Mouse (Mus musculus) central nervous system, embryonic 14 days (tissue): ENCODE data around the gene Mpg. TPM values are rescaled to one million over a fixed set of nuclear protein-coding genes. Genes with fewer than 3 reads are reported as not detected.

Experiments
- polyA plus RNA-seq: library from polyadenylated mRNA; depleted of rRNA; stranded (reverse); fragments of >200 nt; gene quantifications from 2 replicates; pipeline ENCODE4 v1.2.3, GENCODE M21; 2012; rRNA removed

Gene Mpg
- 21.4 and 25.4 TPM in 2 replicates for polyA plus RNA-seq

GRCm38 (mm10) chr11:32226124-32226871 lies at the start of gene Mpg:
Gene Mpg, plus strand, starts transcription at chr11:32226505.

GRCm38 (mm10) chr11:32200075-32200601 lies 26.2 kb upstream of the Mpg start, which contains the start of gene Il9r:
Gene Il9r, minus strand, starts transcription at chr11:32200279.

GRCm38 (mm10) chr11:32205058-32205873 lies 21.0 kb upstream of the Mpg start, which contains the start of gene Snrnp25:
Gene Snrnp25, plus strand, starts transcription at chr11:32205415.

GRCm38 (mm10) chr11:32221951-32222409 lies 4.3 kb upstream of the Mpg start, which contains the start of gene Rhbdf1:
Gene Rhbdf1, minus strand, starts transcription at chr11:32222300.

GRCm38 (mm10) chr11:32267188-32267884 lies 41.0 kb downstream of the Mpg start, which contains the start of gene Nprl3:
Gene Nprl3, minus strand, starts transcription at chr11:32267707.

GRCm38 (mm10) chr11:32276347-32276746 lies 50.0 kb downstream of the Mpg start, which contains the start of gene Hba-x:
Gene Hba-x, plus strand, starts transcription at chr11:32276400.

Other genes starting within 250 kb of the Mpg start
- 719 and 909 TPM in 2 replicates for gene Nsg2, start 226.0 kb upstream of the Mpg start, polyA plus RNA-seq
- 0.02 and 0.09 TPM in 2 replicates for gene Il9r, start 26.2 kb upstream of the Mpg start, polyA plus RNA-seq
- 52.4 and 61.1 TPM in 2 replicates for gene Snrnp25, start 21.1 kb upstream of the Mpg start, polyA plus RNA-seq
- 30.8 and 50.6 TPM in 2 replicates for gene Rhbdf1, start 4.2 kb upstream of the Mpg start, polyA plus RNA-seq
- gene Nprl3, start 41.2 kb downstream of the Mpg start, polyA plus RNA-seq = 83.1 and 85.1 TPM in 2 replicates
- gene Hba-x, start 49.9 kb downstream of the Mpg start, polyA plus RNA-seq = 41.2 and 47.2 TPM in 2 replicates
- 1,275 and 2,575 TPM in 2 replicates for gene Hba-a1, start 57.0 kb downstream of the Mpg start, polyA plus RNA-seq
- gene Hbq1b, start 60.5 kb downstream of the Mpg start, polyA plus RNA-seq = 1.3 and 1.9 TPM in 2 replicates
- gene Hba-a2, start 70.0 kb downstream of the Mpg start, polyA plus RNA-seq = 2,538 and 5,404 TPM in 2 replicates
- 0.64 and 0.80 TPM in 2 replicates for gene Hbq1a, start 73.6 kb downstream of the Mpg start, polyA plus RNA-seq
- gene Sh3pxd2b, start 121.3 kb downstream of the Mpg start, polyA plus RNA-seq = 29.9 and 36.8 TPM in 2 replicates
- gene Ubtd2, start 228.9 kb downstream of the Mpg start, polyA plus RNA-seq = 61.4 and 62.2 TPM in 2 replicates